Mouse (Mus musculus) bone marrow, adult 2 months (tissue): Measurements from ENCODE around the gene Cenps.

Experiments
- CTCF ChIP-seq: fragments of 200-500 bp; IDR thresholded peaks from 2 replicates; pipeline ENCODE4 v1.5.1; 2011; ENCODE audit warnings: low read length, control low read depth; ENCODE audit not compliant: control insufficient read depth, insufficient read depth
- POLR2A ChIP-seq: fragments of 200-500 bp; IDR thresholded peaks from 2 replicates; pipeline ENCODE4 v1.6.1; 2011; ENCODE audit warnings: low read depth, mild to moderate bottlenecking, control low read depth, low read length, borderline replicate concordance; ENCODE audit not compliant: control insufficient read depth

- no peak for TF ChIP-seq CTCF
- no peak for TF ChIP-seq POLR2A
Observed at GRCm38 (mm10) chr4:149147528-149147927, 10.1 kb upstream of the Cenps start.
